Mouse (Mus musculus) embryo, embryonic 11 days (tissue): ENCODE measurements at regions not wholly inside any gene's neighbourhood (a gene's known extent, or its start where the extent isn't known, plus 50 kb on each side); places are given as distances from the start of the nearest gene placed in this dataset.

ENCODE experiments used
- DNase-seq: peaks from one replicate; pipeline ENCODE4 v3.0.0-alpha.2; 2015

GRCm38 (mm10) chr10:119395048-119395447 lies 58.6 kb upstream of the Grip1 start:
- DNase-seq, result no peak

GRCm38 (mm10) chr10:119387924-119388323 lies 65.7 kb upstream of the Grip1 start:
- no peak for DNase-seq

- no peak for DNase-seq
Observed at GRCm38 (mm10) chr10:119382257-119382656, 71.4 kb upstream of the Grip1 start.

- DNase-seq, result no peak
Observed at GRCm38 (mm10) chr10:119368566-119368965, 85.1 kb upstream of the Grip1 start.

- peak; percentile 47 for DNase-seq
Observed at GRCm38 (mm10) chr10:119363616-119364015, 90.0 kb upstream of the Grip1 start.

GRCm38 (mm10) chr10:119358730-119359292 lies 94.8 kb upstream of the Grip1 start:
- no peak for DNase-seq

- no peak for DNase-seq
Observed at GRCm38 (mm10) chr10:119342317-119343114, 102.7 kb upstream of the Cand1 start.

- DNase-seq, result no peak
Observed at GRCm38 (mm10) chr10:119340323-119340722, 100.5 kb upstream of the Cand1 start.

- DNase-seq, result peak; percentile 64
Observed at GRCm38 (mm10) chr10:119326912-119327311, 87.1 kb upstream of the Cand1 start.

GRCm38 (mm10) chr10:119319953-119320352 lies 80.1 kb upstream of the Cand1 start:
- DNase-seq, result no peak

GRCm38 (mm10) chr10:119318416-119318815 lies 78.6 kb upstream of the Cand1 start:
- no peak for DNase-seq

- DNase-seq, result no peak
Observed at GRCm38 (mm10) chr10:119311578-119311977, 71.7 kb upstream of the Cand1 start.

GRCm38 (mm10) chr10:119295740-119296139 lies 55.9 kb upstream of the Cand1 start:
- DNase-seq, result no peak

- DNase-seq, result peak; percentile 69
Observed at GRCm38 (mm10) chr10:119294454-119295149, 54.7 kb upstream of the Cand1 start.

GRCm38 (mm10) chr10:119293372-119293771 lies 53.5 kb upstream of the Cand1 start:
- no peak for DNase-seq
